Mouse (Mus musculus) kidney, postnatal 14 days (tissue): ENCODE measurements around the gene Mylk3.

ENCODE experiments used
- DNase-seq: peaks from one replicate; pipeline ENCODE4 v3.0.0; 2022; ENCODE audit warnings: mixed read lengths

Gene Mylk3

GRCm38 (mm10) chr8:85380824-85381209 is 5.3 kb downstream of the Mylk3 start:
- peak; percentile 64 for DNase-seq

DNA sequence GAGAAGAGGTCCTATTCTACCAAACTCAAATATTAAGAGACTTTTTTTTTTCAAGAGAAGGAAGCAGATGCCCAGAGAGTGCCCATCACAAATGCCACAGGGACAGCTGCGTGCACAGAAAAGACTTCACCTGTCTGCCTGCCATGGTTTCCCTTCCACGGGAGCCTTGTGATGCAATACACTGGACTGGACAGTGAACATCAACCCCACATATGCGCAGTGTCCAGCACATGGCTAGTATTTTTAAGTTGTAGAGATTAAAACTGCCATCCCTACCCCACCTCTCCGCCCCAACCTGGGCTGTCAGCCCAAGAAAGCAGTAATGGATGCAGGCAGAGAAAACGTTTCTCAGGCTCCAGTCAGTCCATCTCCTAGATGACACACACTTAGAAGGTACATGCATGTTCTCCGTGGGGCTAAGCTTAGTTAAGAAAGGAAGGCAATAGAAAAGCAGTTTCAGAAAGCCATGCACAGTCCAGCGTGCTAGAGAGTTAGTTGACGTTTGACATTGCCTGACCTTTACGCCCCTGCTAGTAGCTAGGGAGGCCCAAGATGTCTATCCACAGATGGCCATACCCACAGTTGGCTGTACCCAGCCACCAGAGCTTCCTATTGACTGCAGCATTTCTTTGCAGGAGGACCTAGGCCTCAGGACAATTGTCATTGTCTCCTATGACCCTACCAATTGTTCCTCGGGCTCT is 5.9 kb downstream of the Mylk3 start:
- no peak for DNase-seq

DNA sequence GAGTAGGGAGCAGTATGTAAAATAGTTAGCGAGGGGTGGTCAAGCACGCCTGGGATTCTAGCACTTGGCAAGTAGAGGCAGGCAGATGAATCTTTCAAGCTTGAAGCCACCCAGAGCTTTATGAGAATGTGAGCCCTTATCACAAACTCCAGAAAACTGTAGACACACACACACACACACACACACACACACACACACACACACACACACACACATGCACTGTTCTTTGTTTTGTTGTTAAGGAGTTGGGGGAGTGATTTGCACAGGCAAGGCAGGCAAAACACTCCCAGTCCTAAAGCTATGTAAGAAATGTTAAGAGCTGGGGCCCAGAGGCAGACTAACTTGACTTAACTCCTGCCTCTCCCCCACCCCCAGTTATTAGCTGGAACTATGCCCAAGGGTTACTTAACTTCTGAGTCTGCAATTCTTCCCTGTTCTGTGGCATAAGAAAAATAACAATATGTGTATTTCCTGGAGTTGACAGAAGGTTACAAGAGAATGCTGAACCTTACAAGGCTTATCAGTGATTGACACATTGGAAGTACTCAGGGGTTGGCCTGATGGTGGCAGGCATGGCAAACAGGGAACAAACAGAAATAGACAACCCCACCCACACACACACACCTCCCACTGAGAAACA is 6.9 kb downstream of the Mylk3 start:
- peak; percentile 74 for DNase-seq

DNA sequence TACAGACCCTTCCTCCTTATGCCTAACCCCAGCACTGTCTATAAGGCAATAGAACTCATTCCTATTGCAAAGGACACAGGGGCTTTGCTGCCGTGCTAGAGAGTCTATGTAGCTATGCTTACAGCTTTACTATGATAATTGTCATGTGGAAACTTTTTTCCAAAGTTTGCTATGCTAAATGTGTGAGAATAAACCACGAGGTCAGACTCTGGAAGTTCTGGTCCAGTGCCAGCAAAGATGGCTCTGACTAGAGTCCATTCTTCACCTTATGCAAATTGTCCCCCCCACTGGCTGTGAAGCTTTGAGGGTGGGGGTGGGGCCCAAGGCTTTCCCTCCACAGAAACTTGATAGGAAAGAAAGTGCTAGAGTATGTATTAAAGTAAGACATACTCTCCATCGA is 9.6 kb downstream of the Mylk3 start:
- peak; percentile 50 for DNase-seq

DNA sequence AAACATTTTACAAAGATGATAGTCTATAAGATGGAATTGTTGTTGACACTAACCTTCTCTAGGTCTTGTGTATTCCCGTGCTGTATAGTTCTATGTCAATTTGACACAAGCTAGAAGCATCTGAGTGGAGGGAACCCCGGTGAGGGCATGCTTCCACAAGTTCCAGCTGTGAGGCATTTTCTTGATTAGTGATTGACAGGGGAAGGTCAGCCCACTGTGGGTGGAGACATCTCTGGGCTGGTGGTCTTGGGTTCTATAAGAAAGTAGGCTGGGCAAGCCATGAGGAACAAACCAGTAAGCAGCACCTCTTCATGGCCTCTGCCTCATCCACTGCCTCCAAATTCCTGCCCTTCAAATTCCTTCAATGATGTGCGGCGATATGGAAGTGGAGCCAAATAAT is 11.9 kb downstream of the Mylk3 start:
- no peak for DNase-seq

GRCm38 (mm10) chr8:85373435-85374039 is 12.6 kb downstream of the Mylk3 start:
- no peak for DNase-seq

DNA sequence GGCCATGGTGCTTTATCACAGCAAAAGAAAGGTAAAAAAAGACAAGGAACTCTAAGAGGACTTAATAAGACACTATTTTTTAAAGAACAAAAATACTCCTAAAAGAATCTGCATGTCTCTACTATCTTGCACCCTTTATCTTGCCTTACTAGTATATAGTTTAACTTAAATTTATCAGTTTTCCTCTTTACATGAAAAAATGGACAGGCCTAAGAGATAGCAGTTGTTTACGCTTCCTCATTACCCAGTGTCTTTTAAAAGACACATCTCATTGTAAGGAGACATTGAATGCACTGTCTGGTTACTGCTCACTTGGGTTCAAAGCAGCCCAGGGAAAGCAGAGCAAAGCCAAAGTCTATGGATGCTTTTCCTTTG is 13.7 kb downstream of the Mylk3 start:
- no peak for DNase-seq

GRCm38 (mm10) chr8:85371736-85372464 is 14.2 kb downstream of the Mylk3 start:
- no peak for DNase-seq

- no peak for DNase-seq
These were observed 21.0 kb downstream of the Mylk3 start for GRCm38 (mm10) chr8:85365176-85365575.

DNA sequence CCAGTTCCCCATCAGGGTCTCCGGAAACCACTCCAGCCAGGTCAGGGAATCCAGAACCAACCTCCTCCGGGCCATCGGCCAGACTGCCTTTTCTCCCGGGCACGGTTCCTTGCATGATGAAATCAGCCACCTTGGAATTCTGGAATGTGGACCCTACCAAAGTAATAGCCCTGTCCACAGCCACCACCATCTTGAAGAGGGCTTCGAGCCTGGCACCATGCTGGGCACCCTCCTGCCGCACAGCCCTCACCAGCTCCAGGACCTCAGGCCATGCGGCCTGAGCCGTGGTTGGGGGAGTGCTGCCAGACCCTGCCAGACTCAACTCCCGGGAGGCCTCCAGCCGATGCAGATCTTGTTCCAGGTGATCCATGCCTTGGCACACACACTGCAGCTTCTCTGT is 21.5 kb downstream of the Mylk3 start:
- peak; percentile 24 for DNase-seq

DNA sequence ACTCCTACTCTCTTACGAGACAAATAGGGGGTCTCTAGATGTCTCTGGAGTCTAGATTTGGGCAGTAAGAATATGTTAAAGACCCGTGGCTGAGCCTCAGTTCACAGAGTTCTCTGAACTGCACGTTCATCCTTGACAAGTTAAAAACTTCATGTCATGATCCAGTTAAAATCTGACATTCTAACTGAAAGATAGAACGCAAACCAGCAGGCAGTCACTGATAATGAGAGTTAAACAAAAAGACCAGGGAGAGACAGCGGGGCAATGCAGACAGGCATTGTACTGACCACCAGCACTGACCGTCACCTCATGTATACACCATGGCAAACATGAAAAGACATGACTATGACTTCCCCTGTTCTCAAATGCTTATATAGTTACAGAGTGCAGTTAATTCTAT is 22.7 kb downstream of the Mylk3 start:
- no peak for DNase-seq

DNA sequence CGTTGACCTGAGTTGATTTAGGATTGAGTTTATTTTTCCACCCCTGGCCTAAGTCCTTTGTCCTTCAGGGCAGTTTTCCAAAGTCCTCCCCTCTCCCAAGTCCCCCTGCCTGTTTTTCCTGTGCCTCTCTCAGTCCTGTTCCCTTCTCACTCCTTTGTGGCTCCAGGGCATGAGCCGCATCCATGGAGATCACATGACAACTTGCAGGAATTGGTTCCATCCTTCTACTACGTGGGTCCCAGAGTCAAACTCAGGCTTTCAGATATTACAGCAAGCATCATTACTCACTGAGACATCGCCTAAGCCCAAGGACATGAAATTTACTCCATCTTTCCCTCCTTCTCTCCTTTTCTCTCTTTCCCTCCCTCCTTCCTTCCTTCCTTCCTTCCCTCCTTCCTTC is 23.9 kb downstream of the Mylk3 start:
- no peak for DNase-seq

DNA sequence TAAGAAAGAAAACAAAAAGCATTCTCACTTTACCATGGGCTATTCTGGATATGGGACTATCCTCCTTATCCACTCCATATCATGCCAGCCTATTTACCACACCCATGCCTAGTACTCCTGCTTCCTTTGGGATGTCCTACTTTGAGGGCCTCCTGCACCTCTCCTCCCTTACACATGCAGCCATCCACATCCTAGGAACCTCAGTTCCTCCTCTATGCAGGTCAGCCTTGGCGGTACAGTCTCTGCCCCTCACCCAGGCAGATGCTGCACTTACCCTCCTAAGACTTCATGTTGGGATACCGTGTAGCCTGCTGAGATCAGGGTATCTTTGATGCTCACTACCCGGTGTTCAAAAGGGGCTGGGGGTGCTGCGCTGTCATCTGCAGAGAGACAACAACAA is 32.9 kb downstream of the Mylk3 start:
- no peak for DNase-seq

GRCm38 (mm10) chr8:85339871-85340573 is 46.1 kb downstream of the Mylk3 start:
- no peak for DNase-seq

DNA sequence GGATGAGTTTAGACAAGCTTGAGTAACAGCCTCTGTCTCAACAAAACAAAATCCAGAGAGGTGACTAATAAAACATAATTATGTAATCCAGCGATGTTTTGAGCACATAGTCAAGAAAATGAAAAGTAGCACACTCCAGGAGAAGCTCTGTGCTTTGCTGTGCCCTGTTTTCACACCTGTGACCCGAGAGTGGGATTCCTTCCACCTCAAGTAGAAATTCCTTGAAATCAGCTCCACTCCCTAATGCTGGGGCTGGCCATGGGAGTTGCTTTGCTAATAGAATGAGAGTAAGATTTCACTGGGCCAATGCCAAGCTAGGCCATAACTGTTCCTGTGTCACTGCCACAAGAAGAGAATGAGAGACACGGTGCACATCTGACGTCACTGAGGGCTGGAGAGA is 48.5 kb downstream of the Mylk3 start:
- DNase-seq: no peak

GRCm38 (mm10) chr8:85336211-85336933 is 49.8 kb downstream of the Mylk3 start:
- DNase-seq: no peak

- no peak for DNase-seq
These were observed 51.0 kb downstream of the Mylk3 start for GRCm38 (mm10) chr8:85335105-85335504.

- peak; percentile 53 for DNase-seq
These were observed 56.6 kb downstream of the Mylk3 start for GRCm38 (mm10) chr8:85329506-85329905.

DNA sequence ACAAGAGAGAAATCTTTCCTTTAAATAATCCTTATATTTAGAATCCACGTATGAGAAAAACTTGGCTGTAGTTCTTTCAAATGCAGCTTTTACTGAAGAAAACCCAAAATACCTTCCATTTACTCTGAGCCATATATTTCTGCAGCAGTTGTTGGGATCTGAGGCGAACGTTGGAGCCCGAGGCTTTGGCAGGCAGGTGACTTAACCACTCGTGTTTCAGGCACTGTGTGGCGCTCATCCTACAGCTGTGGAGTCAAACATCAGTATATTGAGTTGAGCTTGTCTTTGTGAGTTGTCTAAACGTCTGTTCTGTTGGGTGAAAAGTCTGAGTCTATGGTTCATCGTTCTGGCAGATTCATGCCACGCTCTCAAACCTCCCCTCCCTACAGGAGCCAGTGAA is 59.1 kb downstream of the Mylk3 start:
- no peak for DNase-seq

DNA sequence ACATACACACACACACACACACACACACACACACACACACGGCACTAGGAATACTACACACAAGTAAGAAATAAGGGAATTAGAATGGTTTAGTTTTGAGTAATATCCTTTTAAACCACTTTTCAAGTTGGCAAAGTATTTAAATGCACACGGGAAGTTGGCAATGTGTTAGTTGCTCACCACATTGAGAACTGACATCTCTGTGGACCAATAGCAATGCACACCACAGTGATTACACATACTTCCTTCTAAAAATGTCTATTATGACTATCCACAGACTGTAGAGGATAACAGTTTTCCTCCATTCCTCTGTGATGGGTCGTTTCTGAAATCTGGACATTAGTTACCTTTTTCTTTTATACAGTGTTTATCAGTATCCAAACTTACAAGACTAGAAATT is 63.1 kb downstream of the Mylk3 start:
- DNase-seq: no peak

- no peak for DNase-seq
These were observed 64.2 kb downstream of the Mylk3 start for GRCm38 (mm10) chr8:85321981-85322380.

GRCm38 (mm10) chr8:85318534-85318933 is 67.6 kb downstream of the Mylk3 start:
- no peak for DNase-seq
